Comparison of ENCODE assay signal across 8 mouse cellular contexts in the genomic region with DNA sequence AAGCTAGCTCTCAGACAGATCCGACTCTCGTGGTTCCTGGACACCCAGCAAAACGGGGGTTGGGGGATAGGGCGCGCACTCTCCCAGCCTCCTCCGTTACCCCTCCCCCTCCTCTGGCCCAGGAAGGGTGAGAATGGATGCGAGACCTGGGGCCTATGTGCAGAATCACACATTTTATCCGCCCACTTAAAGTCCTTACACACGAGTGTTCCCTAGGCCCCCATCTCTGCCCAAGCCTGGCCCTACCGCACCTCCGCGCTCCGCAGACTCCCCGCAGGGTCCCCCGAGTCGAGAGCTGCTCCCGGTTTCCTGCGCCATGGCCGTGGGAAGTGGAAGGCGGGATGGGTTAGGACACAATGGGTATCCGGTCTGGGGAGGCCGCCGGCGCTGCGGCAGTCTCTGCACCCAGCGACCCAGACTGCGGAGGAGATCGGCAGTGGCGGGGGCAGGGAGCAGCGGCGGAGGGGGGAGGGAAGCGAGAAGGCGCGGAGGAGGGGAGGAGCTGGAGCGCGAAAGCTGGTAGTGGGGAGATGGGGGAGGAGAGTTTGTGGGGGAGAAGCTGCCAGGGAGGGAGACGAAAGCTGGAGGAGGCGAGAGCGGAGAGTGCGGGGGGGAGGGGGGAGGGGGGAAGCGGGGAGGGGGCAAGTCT. TPM values are rescaled to one million over a fixed set of nuclear protein-coding genes. Genes with fewer than 3 reads are reported as not detected.
DNase-seq lines count a peak whose midpoint lies in the region; ATAC-seq and TF ChIP-seq lines count a peak whose summit lies in the region.

No protein-coding gene starts in this region.

- H3K27ac ChIP-seq in bone marrow macrophage, adult 2 months (ENCODE audit: insufficient read depth, low read depth, low read length), result no peak overlapping the region
- peak overlapping the region; percentile 94 for H3K27ac ChIP-seq in forebrain, embryonic 13.5 days
- peak overlapping the region; percentile 96 for H3K27ac ChIP-seq in neural tube, embryonic 15.5 days (replicated peaks)
- peak overlapping the region; percentile 43; the same call in 1 of the 2 replicates for H3K27ac ChIP-seq in thymus, adult 2 months (ENCODE audit: control insufficient read depth, insufficient read depth, low read length)

- under 1% methylated on average over 33 of the region's 41 CpGs for WGBS in forebrain, embryonic 13.5 days
- 0% methylated on average over 30 of the region's 41 CpGs for WGBS in neural tube, embryonic 15.5 days
- WGBS in thymus, adult 2 months, result under 1% methylated on average over 37 of the region's 41 CpGs

- no peaks in the 10 kb centered on the region for H3K9me3 ChIP-seq in forebrain, embryonic 13.5 days (replicated peaks)
- H3K9me3 ChIP-seq in neural tube, embryonic 15.5 days (replicated peaks), result no peaks in the 10 kb centered on the region

- peak overlapping the region; percentile 91 for H3K9ac ChIP-seq in forebrain, embryonic 13.5 days
- H3K9ac ChIP-seq in neural tube, embryonic 15.5 days (replicated peaks), result peak overlapping the region; percentile 97

- intact Hi-C loops in heart, postnatal 25 days (cut with DNase I), result loop anchor here (2.0 kb wide), 1 partner anchor 19 kb away; no protein-coding TSS in a partner anchor

- no peaks in the 10 kb centered on the region for H3K27me3 ChIP-seq in forebrain, embryonic 13.5 days
- no peaks in the 10 kb centered on the region for H3K27me3 ChIP-seq in neural tube, embryonic 15.5 days (replicated peaks)
- no peaks in the 10 kb centered on the region for H3K27me3 ChIP-seq in thymus, adult 2 months (ENCODE audit: control insufficient read depth, insufficient read depth, low read length)

- DNase-seq in CD4-positive, CD25-positive, alpha-beta regulatory T cell, adult 2 months (ENCODE audit: low read depth, low spot score), result peak; percentile 75
- DNase-seq in heart, postnatal 25 days (ENCODE audit: low spot score), result peak; percentile 31
- DNase-seq in layer of hippocampus, adult 18-20 months (ENCODE audit: low spot score in 2 of 2), result peak; percentile 72
- peak; percentile 56 to 68 for DNase-seq in lung, adult 18-20 months
- DNase-seq in thymus, adult 2 months, result peak; percentile 80

- H3K4me3 ChIP-seq in bone marrow macrophage, adult 2 months (ENCODE audit: insufficient read depth, low read length), result peak overlapping the region; percentile 68
- peak overlapping the region; percentile 69 for H3K4me3 ChIP-seq in forebrain, embryonic 13.5 days
- H3K4me3 ChIP-seq in neural tube, embryonic 15.5 days (replicated peaks), result peak overlapping the region; percentile 81
- peak overlapping the region; percentile 99 for H3K4me3 ChIP-seq in thymus, adult 2 months (ENCODE audit: control insufficient read depth, insufficient read depth, low read length)

- H3K4me1 ChIP-seq in bone marrow macrophage, adult 2 months (ENCODE audit: control insufficient read depth, insufficient read depth, low read length), result peaks cover 16% of the 10 kb centered on the region
- H3K4me1 ChIP-seq in forebrain, embryonic 13.5 days, result peaks cover 60% of the 10 kb centered on the region
- H3K4me1 ChIP-seq in neural tube, embryonic 15.5 days, result peaks cover 53% of the 10 kb centered on the region
- H3K4me1 ChIP-seq in thymus, adult 2 months (replicated peaks; ENCODE audit: control insufficient read depth, insufficient read depth, low read length), result peaks cover 20% of the 10 kb centered on the region

- ATAC-seq in forebrain, embryonic 13.5 days, result peak; percentile 88
- peak; percentile 90 for ATAC-seq in neural tube, embryonic 15.5 days (ENCODE audit: low FRiP score)

- H3K36me3 ChIP-seq in forebrain, embryonic 13.5 days (ENCODE audit: poor library complexity, severe bottlenecking), result peaks cover 44% of the 10 kb centered on the region
- peaks cover 32% of the 10 kb centered on the region for H3K36me3 ChIP-seq in neural tube, embryonic 15.5 days
- no peaks in the 10 kb centered on the region for H3K36me3 ChIP-seq in thymus, adult 2 months (ENCODE audit: control insufficient read depth, insufficient read depth, low read length)

- peak overlapping the region; percentile 91 for H3K4me2 ChIP-seq in forebrain, embryonic 13.5 days
- H3K4me2 ChIP-seq in neural tube, embryonic 15.5 days, result peak overlapping the region; percentile 92

- no peak for TF ChIP-seq CTCF in bone marrow macrophage, adult 2 months (IDR thresholded peaks at IDR 0.05; ENCODE audit: low read depth, low read length)
- 0 out of 2 replicates have a peak, but pooled peaks have one; percentile 21 for TF ChIP-seq CTCF in thymus, adult 2 months (IDR thresholded peaks at IDR 0.05; ENCODE audit: borderline replicate concordance, control insufficient read depth, extremely low read depth, insufficient read depth, low read length, poor library complexity)

- no peak for TF ChIP-seq POLR2A in bone marrow macrophage, adult 2 months (IDR thresholded peaks at IDR 0.05; ENCODE audit: borderline replicate concordance, low read depth, low read length)
- TF ChIP-seq POLR2A in thymus, adult 2 months (IDR thresholded peaks at IDR 0.05; ENCODE audit: control insufficient read depth, extremely low read depth, insufficient read depth, low read length, poor library complexity), result peak; percentile 69

RNA-seq across cellular contexts. Expression of gene Mettl3, which starts 11.0 kb away (rescaled TPM):
- 31.8 and 34.2 TPM in 2 replicates for polyA plus RNA-seq in bone marrow macrophage, adult 2 months (2012; ENCODE audit: insufficient read depth, insufficient read length, missing spikeins)
- polyA plus RNA-seq in forebrain, embryonic 13.5 days (2015; fragmentation: Nextera tagmentation; extraction: Ambion mirVana), result 55.3 and 55.6 TPM in 2 replicates
- total RNA-seq in heart, postnatal 25 days (2021), result 10 to 100 TPM; 14.3 to 17.8 TPM
- total RNA-seq in layer of hippocampus, adult 18-20 months (2021), result 10 to 100 TPM; 39.2 to 43.1 TPM
- polyA plus RNA-seq in neural tube, embryonic 15.5 days (2015; fragmentation: Nextera tagmentation; extraction: Ambion mirVana), result 44.9 and 47.9 TPM in 2 replicates
- polyA plus RNA-seq in thymus, adult 2 months (2012; rRNA removed), result 51.4 and 54.2 TPM in 2 replicates

RNA-seq across cellular contexts. Expression of gene Sall2, which starts 12.6 kb away (rescaled TPM):
- 0.67 and 0.95 TPM in 2 replicates for polyA plus RNA-seq in bone marrow macrophage, adult 2 months (2012; ENCODE audit: insufficient read depth, insufficient read length, missing spikeins)
- polyA plus RNA-seq in forebrain, embryonic 13.5 days (2015; fragmentation: Nextera tagmentation; extraction: Ambion mirVana), result 38.2 and 47.4 TPM in 2 replicates
- 1 to 10 TPM; 1.4 to 1.8 TPM for total RNA-seq in heart, postnatal 25 days (2021)
- 10 to 100 TPM; 45.0 to 48.4 TPM for total RNA-seq in layer of hippocampus, adult 18-20 months (2021)
- 40.0 and 41.6 TPM in 2 replicates for polyA plus RNA-seq in neural tube, embryonic 15.5 days (2015; fragmentation: Nextera tagmentation; extraction: Ambion mirVana)
- 23.3 and 24.7 TPM in 2 replicates for polyA plus RNA-seq in thymus, adult 2 months (2012; rRNA removed)

RNA-seq across cellular contexts. Expression of gene Rab2b, which starts 36.6 kb away (rescaled TPM):
- polyA plus RNA-seq in bone marrow macrophage, adult 2 months (2012; ENCODE audit: insufficient read depth, insufficient read length, missing spikeins), result 17.6 and 20.0 TPM in 2 replicates
- polyA plus RNA-seq in forebrain, embryonic 13.5 days (2015; fragmentation: Nextera tagmentation; extraction: Ambion mirVana), result 33.7 and 37.6 TPM in 2 replicates
- 1 to 10 TPM; 4.2 to 5.2 TPM for total RNA-seq in heart, postnatal 25 days (2021)
- total RNA-seq in layer of hippocampus, adult 18-20 months (2021), result 10 to 100 TPM; 35.0 to 37.3 TPM
- polyA plus RNA-seq in neural tube, embryonic 15.5 days (2015; fragmentation: Nextera tagmentation; extraction: Ambion mirVana), result 47.5 and 50.0 TPM in 2 replicates
- 12.8 and 15.3 TPM in 2 replicates for polyA plus RNA-seq in thymus, adult 2 months (2012; rRNA removed)

RNA-seq across cellular contexts. Expression of gene Tox4, which starts 37.0 kb away (rescaled TPM):
- 39.0 and 39.2 TPM in 2 replicates for polyA plus RNA-seq in bone marrow macrophage, adult 2 months (2012; ENCODE audit: insufficient read depth, insufficient read length, missing spikeins)
- polyA plus RNA-seq in forebrain, embryonic 13.5 days (2015; fragmentation: Nextera tagmentation; extraction: Ambion mirVana), result 53.2 and 58.2 TPM in 2 replicates
- total RNA-seq in heart, postnatal 25 days (2021), result 10 to 100 TPM; 33.0 to 37.6 TPM
- 10 to 100 TPM; 58.4 to 67.1 TPM for total RNA-seq in layer of hippocampus, adult 18-20 months (2021)
- 51.0 and 52.5 TPM in 2 replicates for polyA plus RNA-seq in neural tube, embryonic 15.5 days (2015; fragmentation: Nextera tagmentation; extraction: Ambion mirVana)
- polyA plus RNA-seq in thymus, adult 2 months (2012; rRNA removed), result 73.5 and 96.7 TPM in 2 replicates

RNA-seq across cellular contexts. Expression of gene Olfr1513, which starts 40.3 kb away (rescaled TPM):
- polyA plus RNA-seq in bone marrow macrophage, adult 2 months (2012; ENCODE audit: insufficient read depth, insufficient read length, missing spikeins), result not detected in 2 replicates
- polyA plus RNA-seq in forebrain, embryonic 13.5 days (2015; fragmentation: Nextera tagmentation; extraction: Ambion mirVana), result not detected in 2 replicates
- not detected for total RNA-seq in heart, postnatal 25 days (2021)
- not detected for total RNA-seq in layer of hippocampus, adult 18-20 months (2021)
- not detected in 2 replicates for polyA plus RNA-seq in neural tube, embryonic 15.5 days (2015; fragmentation: Nextera tagmentation; extraction: Ambion mirVana)
- polyA plus RNA-seq in thymus, adult 2 months (2012; rRNA removed), result not detected in 2 replicates

Comparison
In these comparisons a context has a peak if more than half of its experiments do, and no peak if none do; other contexts are left out.
1. RNA of gene Sall2, which starts 12.6 kb away (polyA plus RNA-seq): 40.0 to 41.6 TPM in neural tube, embryonic 15.5 days, 38.2 to 47.4 TPM in forebrain, embryonic 13.5 days and 23.3 to 24.7 TPM in thymus, adult 2 months; 0.67 to 0.95 TPM in bone marrow macrophage, adult 2 months; every median in the first group is over 10 times any median in the second.
2. Peak in every context shown above with its lines, with median percentiles within 50 percentile points of each other: DNase-seq and H3K4me3 ChIP-seq.